Mouse (Mus musculus) small intestine, adult 2 months (tissue): ENCODE measurements at regions not wholly inside any gene's neighbourhood (a gene's known extent, or its start where the extent isn't known, plus 50 kb on each side); places are given as distances from the start of the nearest gene placed in this dataset.

Experiments
- H3K27ac ChIP-seq: fragments of 200-500 bp; 2 replicates; pipeline ENCODE4 v1.5.1; 2012; ENCODE audit warnings: low read depth, low read length, control low read depth, inconsistent platforms; ENCODE audit not compliant: insufficient read depth
- H3K27me3 ChIP-seq: fragments of 200-500 bp; 2 replicates; pipeline ENCODE4 v1.6.1; 2012; ENCODE audit warnings: mild to moderate bottlenecking, moderate library complexity, low read length, inconsistent platforms; ENCODE audit not compliant: control insufficient read depth, insufficient read depth
- H3K36me3 ChIP-seq: fragments of 200-500 bp; 2 replicates; pipeline ENCODE4 v1.6.1; 2012; ENCODE audit warnings: mild to moderate bottlenecking, low read length, control low read depth, inconsistent platforms; ENCODE audit not compliant: control insufficient read depth, insufficient read depth
- H3K4me1 ChIP-seq: fragments of 200-500 bp; 2 replicates; pipeline ENCODE4 v1.6.1; 2012; ENCODE audit warnings: low read length, inconsistent platforms, mixed read lengths; ENCODE audit not compliant: control insufficient read depth, insufficient read depth, insufficient read length
- H3K4me3 ChIP-seq: fragments of 200-500 bp; 2 replicates; pipeline ENCODE4 v1.5.1; 2012; ENCODE audit warnings: low read depth, mild to moderate bottlenecking, control low read depth, inconsistent platforms, low read length, moderate library complexity
- CTCF ChIP-seq: fragments of 200-500 bp; IDR thresholded peaks from 2 replicates; pipeline ENCODE4 v1.5.1; 2012; ENCODE audit warnings: low read depth, mild to moderate bottlenecking, control low read depth, inconsistent platforms, low read length, moderate library complexity, mixed read lengths; ENCODE audit not compliant: insufficient replicate concordance, insufficient read length; ENCODE audit errors: extremely low read depth
- POLR2A ChIP-seq: fragments of 200-500 bp; IDR thresholded peaks from 2 replicates; pipeline ENCODE4 v1.6.1; 2012; ENCODE audit warnings: low read depth, mild to moderate bottlenecking, control low read depth, inconsistent platforms, low read length, moderate library complexity
- WGBS: fragments of 180-500 bp; shearing (Covaris S2); methylation state at CpG from one replicate; pipeline ENCODE4 v1.1.7; 2018; 5-methylcytosine and 5-hydroxymethylcytosine counted together

DNA sequence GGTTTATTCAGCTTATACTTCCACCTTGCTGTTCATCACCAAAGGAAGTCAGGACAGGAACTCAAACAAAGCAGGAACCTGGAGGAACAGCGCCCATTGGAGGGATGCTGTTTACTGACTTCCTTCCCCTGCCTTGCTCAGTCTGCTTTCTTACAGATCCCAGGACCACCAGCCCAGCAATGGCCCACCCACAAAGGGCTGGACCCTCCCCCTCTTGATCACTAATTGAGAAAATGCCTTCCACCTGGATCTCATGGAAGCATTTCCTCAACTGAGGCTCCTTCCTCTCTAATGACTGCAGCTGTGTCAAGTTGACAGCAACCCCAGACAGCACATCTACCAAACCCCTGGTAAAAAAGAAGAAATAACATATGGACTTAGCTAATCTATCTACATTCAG, 312.7 kb downstream of the Sox4 start:
- WGBS, result 85% methylated on average over 1 of the region's 1 CpGs

DNA sequence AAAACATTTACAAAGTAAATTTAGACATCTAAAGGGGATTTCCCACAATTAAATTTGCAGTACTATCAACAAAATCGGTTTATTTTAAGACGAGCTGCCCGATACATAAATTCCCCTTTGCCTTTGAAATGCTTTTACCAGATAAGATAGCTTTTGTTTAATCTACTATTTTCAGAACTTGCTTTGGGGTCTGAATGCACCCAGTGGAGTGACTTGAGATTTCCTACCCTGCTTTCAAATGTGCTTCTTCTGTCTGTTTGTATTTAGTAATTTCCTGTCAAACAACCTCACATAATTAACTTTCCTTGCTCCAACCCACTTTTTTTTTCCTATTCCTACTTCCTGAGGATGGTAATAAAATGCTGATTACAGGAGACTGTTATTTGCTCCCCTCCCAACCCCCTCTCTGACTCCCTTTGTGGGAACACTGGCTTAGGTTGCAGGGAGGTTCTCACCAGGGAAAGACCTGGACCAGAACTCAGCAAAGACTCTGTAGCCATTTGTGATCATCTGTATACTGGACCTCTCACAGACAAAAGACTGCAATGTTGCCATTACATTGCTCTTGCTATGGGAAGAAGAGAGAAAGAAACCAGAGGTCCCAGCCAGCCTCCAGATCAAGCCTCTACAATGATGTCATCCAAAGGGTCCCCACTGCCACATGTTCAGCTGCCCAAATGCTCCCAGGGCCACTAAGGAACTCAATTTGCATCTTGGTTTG, 318.1 kb downstream of the Sox4 start:
- TF ChIP-seq POLR2A (no peak), CTCF (no peak)
- 11% methylated on average over 3 of the region's 3 CpGs for WGBS
- no peak overlapping the region for H3K4me3 ChIP-seq
- H3K4me1 ChIP-seq, result peaks cover 2% of the 10 kb centered on the region; the same call in 1 of the 2 replicates
- H3K36me3 ChIP-seq, result no peaks in the 10 kb centered on the region
- 0 out of 2 replicates have a peak, but pooled peaks cover 3% of the 10 kb centered on the region for H3K27me3 ChIP-seq
- no peak overlapping the region for H3K27ac ChIP-seq

More for the DNA sequence above, 312.7 kb downstream of the Sox4 start:
- TF ChIP-seq POLR2A, result no peak
- no peak overlapping the region for H3K4me3 ChIP-seq
- no peak overlapping the region for H3K27ac ChIP-seq
- no peaks in the 10 kb centered on the region for H3K4me1 ChIP-seq
- no peaks in the 10 kb centered on the region for H3K27me3 ChIP-seq
- H3K36me3 ChIP-seq, result no peaks in the 10 kb centered on the region

DNA sequence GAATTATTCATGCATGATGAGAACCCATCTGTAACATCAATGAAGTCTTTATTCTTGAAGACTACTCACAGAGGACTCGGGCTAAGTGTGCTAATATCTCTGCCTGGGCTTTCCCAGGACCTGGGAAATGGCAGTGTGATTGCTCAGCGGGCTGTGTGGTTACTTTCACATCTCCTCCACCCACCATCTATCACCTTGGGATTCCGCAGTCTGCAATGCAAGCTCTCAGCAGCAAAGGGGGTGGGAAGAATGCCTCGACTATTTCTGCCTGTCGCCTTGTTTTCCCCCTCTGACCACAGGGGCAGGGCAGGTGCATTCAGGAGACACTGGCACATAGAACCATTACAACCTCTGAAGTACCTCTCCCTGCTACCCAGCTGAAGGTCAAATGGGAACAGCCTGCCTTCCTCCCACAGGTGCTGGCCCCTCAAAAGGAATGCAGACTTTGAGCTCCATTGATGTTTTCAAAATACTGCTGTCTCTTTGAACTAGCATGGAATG, 319.9 kb downstream of the Sox4 start:
- H3K36me3 ChIP-seq, result no peaks in the 10 kb centered on the region
- H3K27ac ChIP-seq, result no peak overlapping the region
- no peak for TF ChIP-seq POLR2A
- TF ChIP-seq CTCF, result no peak
- peaks cover 3% of the 10 kb centered on the region; the same call in 1 of the 2 replicates for H3K27me3 ChIP-seq
- WGBS, result 71% methylated on average over 5 of the region's 5 CpGs
- no peak overlapping the region for H3K4me3 ChIP-seq
- peaks cover 5% of the 10 kb centered on the region; the same call in 1 of the 2 replicates for H3K4me1 ChIP-seq

DNA sequence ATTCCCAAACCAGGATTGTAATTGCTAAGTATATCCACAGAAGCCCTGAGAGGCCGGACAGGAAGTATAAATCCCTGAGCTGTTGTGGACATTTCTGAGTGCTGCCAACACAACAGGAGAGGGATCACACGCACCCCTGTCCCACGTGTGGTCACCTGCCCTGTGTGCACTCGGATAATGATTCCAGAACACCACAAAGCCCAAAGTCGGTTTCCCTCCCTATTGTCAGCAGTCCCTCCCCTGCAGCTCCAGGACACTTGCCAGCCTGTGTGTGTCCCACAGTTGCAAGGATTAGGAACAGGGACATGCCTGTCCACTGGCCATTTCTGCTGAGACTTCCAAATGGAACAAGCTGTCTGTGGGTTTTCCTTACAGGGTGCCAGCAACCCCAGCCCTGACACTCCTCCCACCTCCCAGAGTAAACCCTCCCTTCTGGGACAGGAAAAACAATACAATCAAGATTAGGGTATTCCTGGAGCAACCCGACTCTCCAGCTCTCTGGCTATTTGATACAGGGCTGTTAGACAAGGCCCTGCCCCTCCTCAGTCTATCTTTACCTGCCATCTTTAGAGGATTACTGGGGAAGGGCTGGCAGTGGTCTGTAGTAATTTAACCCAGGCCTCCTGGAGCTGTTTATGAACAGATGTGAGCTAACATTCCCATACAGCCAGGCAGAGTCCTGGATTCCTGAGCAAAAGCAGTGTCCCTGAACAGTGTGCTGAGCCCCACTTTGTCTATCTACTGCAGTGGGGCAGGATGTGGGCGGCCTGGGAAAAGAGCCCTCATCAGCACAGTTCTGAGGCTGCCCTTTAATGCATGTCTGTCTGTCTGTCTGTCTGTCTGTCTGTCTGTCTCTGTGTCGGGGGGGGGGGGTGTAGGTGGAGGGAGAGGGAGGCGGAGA, 323.8 kb downstream of the Sox4 start:
- TF ChIP-seq CTCF, result no peak
- no peak for TF ChIP-seq POLR2A
- WGBS, result 46% methylated on average over 9 of the region's 9 CpGs
- Histone ChIP-seq H3K27me3 (peaks cover 3% of the 10 kb centered on the region; the same call in 1 of the 2 replicates), H3K4me1 (peaks cover 7% of the 10 kb centered on the region; the same call in 1 of the 2 replicates), H3K36me3 (no peaks in the 10 kb centered on the region), H3K4me3 (no peak overlapping the region), H3K27ac (no peak overlapping the region)

DNA sequence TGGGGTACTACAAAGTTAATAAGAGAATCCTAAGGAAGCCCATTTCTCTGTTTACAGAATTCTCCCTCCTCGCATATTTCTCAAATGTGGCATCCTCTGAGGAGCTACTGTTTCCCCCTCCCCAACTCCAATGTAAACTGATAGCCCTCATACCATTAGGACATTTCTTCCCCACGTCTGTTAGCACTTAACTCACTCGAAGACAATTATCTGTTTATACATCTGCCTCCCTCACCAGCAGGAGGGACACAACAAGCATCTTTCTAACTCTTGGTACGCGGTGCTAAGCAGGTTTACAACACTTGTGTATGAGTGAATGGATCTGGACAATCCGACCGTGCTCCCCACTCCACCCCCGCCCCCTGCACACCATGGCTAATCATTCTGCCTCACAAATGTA, 324.8 kb downstream of the Sox4 start:
- H3K36me3 ChIP-seq, result no peaks in the 10 kb centered on the region
- H3K27ac ChIP-seq, result no peak overlapping the region
- WGBS, result 85% methylated on average over 8 of the region's 8 CpGs
- H3K4me1 ChIP-seq, result peaks cover 7% of the 10 kb centered on the region; the same call in 1 of the 2 replicates
- no peak overlapping the region for H3K4me3 ChIP-seq
- peaks cover 3% of the 10 kb centered on the region; the same call in 1 of the 2 replicates for H3K27me3 ChIP-seq
- TF ChIP-seq POLR2A (no peak), CTCF (no peak)

DNA sequence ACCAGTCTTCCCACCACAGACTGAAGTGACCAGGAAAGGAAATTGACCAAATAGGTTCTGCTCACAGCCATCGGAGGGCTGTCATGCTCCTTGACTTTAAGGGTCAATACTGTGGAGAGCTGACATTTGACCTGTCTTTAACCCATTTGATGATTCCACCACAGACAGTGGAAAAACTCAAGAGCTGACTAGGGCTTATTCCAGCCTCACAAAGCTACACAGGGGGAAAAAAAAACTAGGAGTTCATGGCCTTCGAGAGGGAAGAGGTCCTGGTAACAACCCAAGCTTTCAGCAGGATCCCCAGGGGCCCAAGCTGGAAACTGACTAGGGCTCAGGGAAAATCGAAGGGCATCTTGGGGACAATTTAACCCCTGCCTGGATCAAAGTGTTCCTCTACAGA, 334.6 kb downstream of the Sox4 start:
- Histone ChIP-seq H3K4me3 (no peak overlapping the region), H3K27me3 (no peaks in the 10 kb centered on the region), H3K4me1 (no peaks in the 10 kb centered on the region), H3K27ac (no peak overlapping the region), H3K36me3 (no peaks in the 10 kb centered on the region)
- WGBS, result 65% methylated on average over 3 of the region's 3 CpGs
- TF ChIP-seq POLR2A (no peak), CTCF (no peak)

DNA sequence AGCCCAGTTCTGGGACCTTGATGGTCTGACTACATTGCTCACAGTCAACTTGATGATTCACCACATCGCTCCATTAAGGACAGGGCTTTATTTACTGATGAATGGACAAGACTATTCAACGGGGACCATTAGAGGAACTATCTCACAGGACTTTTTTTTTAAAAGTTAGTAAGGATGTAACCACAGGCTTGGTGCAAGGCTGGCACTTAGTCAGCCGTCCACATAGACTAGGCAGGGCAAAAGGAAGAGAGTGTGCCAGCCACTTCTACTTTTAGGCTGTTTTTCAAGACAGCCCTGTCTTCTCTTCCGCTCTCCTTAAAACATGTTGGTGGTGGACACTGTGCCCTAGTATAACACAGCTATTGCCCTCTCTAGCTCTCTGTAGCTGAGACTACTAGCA, 336.0 kb downstream of the Sox4 start:
- no peaks in the 10 kb centered on the region for H3K27me3 ChIP-seq
- no peak overlapping the region for H3K4me3 ChIP-seq
- no peaks in the 10 kb centered on the region for H3K36me3 ChIP-seq
- no peaks in the 10 kb centered on the region for H3K4me1 ChIP-seq
- WGBS, result 80% methylated on average over 4 of the region's 4 CpGs
- no peak overlapping the region for H3K27ac ChIP-seq
- TF ChIP-seq POLR2A, result no peak
- TF ChIP-seq CTCF, result no peak
